Mouse (Mus musculus) heart, embryonic 15.5 days (tissue): ENCODE results near the gene 2410004B18Rik. TPM values are rescaled to one million over a fixed set of nuclear protein-coding genes. Genes with fewer than 3 reads are reported as not detected.

Experiments
- ATAC-seq: fragments of 200-750 bp; cut with Nextera tagmentation; replicated peaks from 2 replicates; pipeline ENCODE4 v1.8.0; 2017; ENCODE audit warnings: low read depth, moderate TSS enrichment; ENCODE audit not compliant: insufficient number of reproducible peaks, insufficient read depth, low FRiP score
- H3K27ac ChIP-seq: fragments of 300-500 bp; sonication (generic); 2 replicates; pipeline ENCODE4 v1.5.1; 2015; ENCODE audit warnings: mild to moderate bottlenecking, inconsistent platforms
- H3K27me3 ChIP-seq: fragments of 300-500 bp; sonication (generic); 2 replicates; pipeline ENCODE4 v1.6.1; 2015; ENCODE audit warnings: inconsistent platforms
- H3K36me3 ChIP-seq: fragments of 300-500 bp; sonication (generic); 2 replicates; pipeline ENCODE4 v1.6.1; 2015; ENCODE audit warnings: mild to moderate bottlenecking, inconsistent platforms
- H3K4me1 ChIP-seq: fragments of 300-500 bp; sonication (generic); replicated peaks from 2 replicates; pipeline ENCODE4 v1.6.1; 2015; ENCODE audit warnings: inconsistent platforms
- H3K4me2 ChIP-seq: fragments of 300-500 bp; sonication (generic); 2 replicates; pipeline ENCODE4 v1.6.1; 2015; ENCODE audit warnings: inconsistent platforms, mild to moderate bottlenecking, moderate library complexity
- H3K4me3 ChIP-seq: fragments of 300-500 bp; sonication (generic); 2 replicates; pipeline ENCODE4 v1.5.1; 2015; ENCODE audit warnings: mild to moderate bottlenecking, inconsistent platforms
- H3K9ac ChIP-seq: fragments of 300-500 bp; sonication (generic); 2 replicates; pipeline ENCODE4 v1.6.1; 2015; ENCODE audit warnings: mild to moderate bottlenecking, inconsistent platforms
- H3K9me3 ChIP-seq: fragments of 300-500 bp; sonication (generic); replicated peaks from 2 replicates; pipeline ENCODE4 v1.6.1; 2016; ENCODE audit warnings: inconsistent platforms
- WGBS: fragments of 180-500 bp; shearing (Covaris S2); methylation state at CpG from one replicate; pipeline ENCODE4 v1.1.7; 2015; ENCODE audit warnings: mixed read lengths; 5-methylcytosine and 5-hydroxymethylcytosine counted together
- polyA plus RNA-seq: library from polyadenylated mRNA; unstranded; fragments of >200 nt; fragmentation: Nextera tagmentation; extraction: Ambion mirVana; gene quantifications from 2 replicates; pipeline ENCODE4 v1.2.1, GENCODE M21; 2015

Gene 2410004B18Rik
- polyA plus RNA-seq, 1 experiment from 2014 or later = 45.4 TPM

- ATAC-seq = no peak
- peaks cover 28% of the 10 kb centered on the region for H3K4me1 ChIP-seq
- WGBS = 45% methylated on average over 10 of the region's 10 CpGs
- peak overlapping the region; percentile 68 for H3K27ac ChIP-seq
- no peak overlapping the region for H3K4me2 ChIP-seq
- no peaks in the 10 kb centered on the region for H3K27me3 ChIP-seq
- no peaks in the 10 kb centered on the region for H3K36me3 ChIP-seq
- peaks cover 5% of the 10 kb centered on the region for H3K9me3 ChIP-seq
- H3K4me3 ChIP-seq = no peak overlapping the region
- no peak overlapping the region for H3K9ac ChIP-seq
These were observed 33.7 kb downstream of the 2410004B18Rik start for GRCm38 (mm10) chr3:145971501-145971900.

- ATAC-seq = no peak
- peaks cover 11% of the 10 kb centered on the region for H3K4me1 ChIP-seq
These were observed 37.2 kb downstream of the 2410004B18Rik start for GRCm38 (mm10) chr3:145974986-145975385.

GRCm38 (mm10) chr3:145985333-145985925 lies 47.6 kb downstream of the 2410004B18Rik start:
- Histone ChIP-seq H3K4me3 (no peak overlapping the region), H3K9ac (no peak overlapping the region), H3K4me1 (peaks cover 8% of the 10 kb centered on the region), H3K4me2 (no peak overlapping the region), H3K9me3 (no peaks in the 10 kb centered on the region), H3K36me3 (no peaks in the 10 kb centered on the region), H3K27ac (no peak overlapping the region), H3K27me3 (no peaks in the 10 kb centered on the region)
- 56% methylated on average over 7 of the region's 7 CpGs for WGBS
- no peak for ATAC-seq

More at GRCm38 (mm10) chr3:145974986-145975385, 37.2 kb downstream of the 2410004B18Rik start:
- no peak overlapping the region for H3K4me2 ChIP-seq
- H3K36me3 ChIP-seq = no peaks in the 10 kb centered on the region
- H3K9ac ChIP-seq = no peak overlapping the region
- peaks cover 5% of the 10 kb centered on the region for H3K9me3 ChIP-seq
- no peaks in the 10 kb centered on the region for H3K27me3 ChIP-seq
- 77% methylated on average over 7 of the region's 7 CpGs for WGBS
- H3K27ac ChIP-seq = no peak overlapping the region
- no peak overlapping the region for H3K4me3 ChIP-seq

- no peak overlapping the region; the same call in 1 of the 2 replicates for H3K9ac ChIP-seq
- H3K9me3 ChIP-seq = no peaks in the 10 kb centered on the region
- H3K4me2 ChIP-seq = peak overlapping the region; percentile 84
- no peaks in the 10 kb centered on the region for H3K36me3 ChIP-seq
- peak overlapping the region; percentile 100 for H3K27ac ChIP-seq
- peaks cover 12% of the 10 kb centered on the region for H3K4me1 ChIP-seq
- ATAC-seq = no peak
- peak overlapping the region; percentile 68 for H3K4me3 ChIP-seq
- 56% methylated on average over 6 of the region's 6 CpGs for WGBS
- no peaks in the 10 kb centered on the region for H3K27me3 ChIP-seq
These were observed 48.6 kb downstream of the 2410004B18Rik start for GRCm38 (mm10) chr3:145986317-145987001.

- Histone ChIP-seq H3K4me1 (peaks cover 16% of the 10 kb centered on the region), H3K36me3 (no peaks in the 10 kb centered on the region), H3K27ac (peak within 1 kb of the TSS; percentile 100), H3K4me2 (peak within 1 kb of the TSS; percentile 84), H3K9ac (peak within 1 kb of the TSS; percentile 94), H3K4me3 (peak within 1 kb of the TSS; percentile 68), H3K9me3 (no peaks in the 10 kb centered on the region), H3K27me3 (no peaks in the 10 kb centered on the region)
- WGBS = 1% methylated on average over 65 of the region's 65 CpGs
- ATAC-seq = peak; percentile 84
These were observed 49.6 kb downstream of the 2410004B18Rik start, which contains the start of gene Syde2 for GRCm38 (mm10) chr3:145987268-145987969. Gene Syde2 (plus strand): TSS chr3:145987870.

- Histone ChIP-seq H3K4me1 (peaks cover 23% of the 10 kb centered on the region), H3K4me3 (peak overlapping the region; percentile 68), H3K27me3 (no peaks in the 10 kb centered on the region), H3K4me2 (peak overlapping the region; percentile 84), H3K36me3 (no peaks in the 10 kb centered on the region), H3K27ac (peak overlapping the region; percentile 100), H3K9me3 (no peaks in the 10 kb centered on the region), H3K9ac (peak overlapping the region; percentile 94)
- ATAC-seq = peak; percentile 92
- under 1% methylated on average over 101 of the region's 101 CpGs for WGBS
These were observed 50.3 kb downstream of the 2410004B18Rik start for GRCm38 (mm10) chr3:145987970-145988683.

GRCm38 (mm10) chr3:145988684-145989575 lies 51.1 kb downstream of the 2410004B18Rik start:
- peaks cover 30% of the 10 kb centered on the region for H3K4me1 ChIP-seq
- H3K36me3 ChIP-seq = no peaks in the 10 kb centered on the region
- no peak for ATAC-seq
- peak overlapping the region; percentile 84 for H3K4me2 ChIP-seq
- peak overlapping the region; percentile 100 for H3K27ac ChIP-seq
- no peaks in the 10 kb centered on the region for H3K9me3 ChIP-seq
- under 1% methylated on average over 45 of the region's 45 CpGs for WGBS
- peak overlapping the region; percentile 94 for H3K9ac ChIP-seq
- peak overlapping the region; percentile 68 for H3K4me3 ChIP-seq
- H3K27me3 ChIP-seq = no peaks in the 10 kb centered on the region

- H3K27ac ChIP-seq = peak overlapping the region; percentile 100
- WGBS = 6% methylated on average over 11 of the region's 11 CpGs
- ATAC-seq = no peak
- no peaks in the 10 kb centered on the region for H3K27me3 ChIP-seq
- H3K36me3 ChIP-seq = no peaks in the 10 kb centered on the region
- H3K4me2 ChIP-seq = peak overlapping the region; percentile 84
- H3K9ac ChIP-seq = peak overlapping the region; percentile 94
- H3K4me3 ChIP-seq = peak overlapping the region; percentile 68
- peaks cover 27% of the 10 kb centered on the region for H3K4me1 ChIP-seq
- no peaks in the 10 kb centered on the region for H3K9me3 ChIP-seq
These were observed 51.8 kb downstream of the 2410004B18Rik start for GRCm38 (mm10) chr3:145989576-145990081.

- 53% methylated on average over 13 of the region's 13 CpGs for WGBS
- Histone ChIP-seq H3K27ac (peak overlapping the region; percentile 51), H3K9me3 (no peaks in the 10 kb centered on the region), H3K4me1 (peaks cover 30% of the 10 kb centered on the region), H3K36me3 (no peaks in the 10 kb centered on the region), H3K9ac (peak overlapping the region; percentile 42), H3K27me3 (no peaks in the 10 kb centered on the region), H3K4me2 (peak overlapping the region; percentile 65), H3K4me3 (peak overlapping the region; percentile 51)
- ATAC-seq = no peak
These were observed 53.3 kb downstream of the 2410004B18Rik start for GRCm38 (mm10) chr3:145991130-145991529.
